Mouse (Mus musculus) midbrain, embryonic 12.5 days (tissue): ENCODE data around the gene Socs1. TPM values are rescaled to one million over a fixed set of nuclear protein-coding genes. Genes with fewer than 3 reads are reported as not detected.
"Not testable (repeated sequence)": the region's sequence is repeated elsewhere in the genome, so short reads cannot be mapped to it uniquely, and the experiment has no call there.

Experiments
- ATAC-seq: fragments of 200-750 bp; cut with Nextera tagmentation; 2 replicates; pipeline ENCODE4 v1.8.0; 2017; ENCODE audit warnings: low read depth, moderate TSS enrichment, moderate library complexity; ENCODE audit not compliant: low FRiP score
- H3K27ac ChIP-seq: fragments of 300-500 bp; sonication (generic); replicated peaks from 2 replicates; pipeline ENCODE4 v1.5.1; 2016; ENCODE audit warnings: mild to moderate bottlenecking
- H3K27me3 ChIP-seq: fragments of 300-500 bp; sonication (generic); 2 replicates; pipeline ENCODE4 v1.6.1; 2016; ENCODE audit warnings: mild to moderate bottlenecking
- H3K36me3 ChIP-seq: fragments of 300-500 bp; sonication (generic); 2 replicates; pipeline ENCODE4 v1.6.1; 2016
- H3K4me1 ChIP-seq: fragments of 300-500 bp; sonication (generic); 2 replicates; pipeline ENCODE4 v1.6.1; 2016
- H3K4me2 ChIP-seq: fragments of 300-500 bp; sonication (generic); replicated peaks from 2 replicates; pipeline ENCODE4 v1.6.1; 2016; ENCODE audit warnings: mild to moderate bottlenecking, moderate library complexity
- H3K4me3 ChIP-seq: fragments of 300-500 bp; sonication (generic); 2 replicates; pipeline ENCODE4 v1.5.1; 2016; ENCODE audit warnings: mild to moderate bottlenecking
- H3K9ac ChIP-seq: fragments of 300-500 bp; sonication (generic); replicated peaks from 2 replicates; pipeline ENCODE4 v1.6.1; 2016; ENCODE audit warnings: mild to moderate bottlenecking, moderate library complexity
- H3K9me3 ChIP-seq: fragments of 300-500 bp; sonication (generic); 2 replicates; pipeline ENCODE4 v1.6.1; 2016; ENCODE audit warnings: mild to moderate bottlenecking
- WGBS: fragments of 180-500 bp; shearing (Covaris S2); methylation state at CpG from one replicate; pipeline ENCODE4 v1.1.7; 2016; 5-methylcytosine and 5-hydroxymethylcytosine counted together
- polyA plus RNA-seq: library from polyadenylated mRNA; unstranded; fragments of >200 nt; fragmentation: Nextera tagmentation; extraction: Ambion mirVana; gene quantifications from 2 replicates; pipeline ENCODE4 v1.2.1, GENCODE M21; 2016

Gene Socs1
- polyA plus RNA-seq, 1 experiment from 2014 or later = 3.4 TPM

- Histone ChIP-seq H3K9me3 (no peaks in the 10 kb centered on the region), H3K27ac (no peak within 1 kb of the TSS), H3K36me3 (no peaks in the 10 kb centered on the region), H3K4me3 (no peak within 1 kb of the TSS), H3K9ac (no peak within 1 kb of the TSS), H3K4me1 (no peaks in the 10 kb centered on the region), H3K27me3 (no peaks in the 10 kb centered on the region), H3K4me2 (no peak within 1 kb of the TSS)
- ATAC-seq = no peak
- 100% methylated on average over 2 of the region's 2 CpGs for WGBS
Observed at GRCm38 (mm10) chr16:10812865-10813371, 27.6 kb upstream of the Socs1 start, which contains the start of gene Gm11172. TSS of gene Gm11172 (plus strand) at chr16:10812915.

GRCm38 (mm10) chr16:10810376-10810775 is 25.0 kb upstream of the Socs1 start:
- ATAC-seq = no peak
- Histone ChIP-seq H3K27me3 (no peaks in the 10 kb centered on the region), H3K27ac (no peak overlapping the region), H3K4me2 (no peak overlapping the region), H3K9me3 (no peaks in the 10 kb centered on the region), H3K9ac (no peak overlapping the region), H3K36me3 (no peaks in the 10 kb centered on the region), H3K4me3 (no peak overlapping the region), H3K4me1 (no peaks in the 10 kb centered on the region)
- WGBS = 92% methylated on average over 1 of the region's 1 CpGs

GRCm38 (mm10) chr16:10805789-10806527 is 20.6 kb upstream of the Socs1 start, which contains the start of gene Prm1:
TSS of gene Prm1 (minus strand) at chr16:10805839.
- no peak for ATAC-seq
- 86% methylated on average over 10 of the region's 10 CpGs for WGBS

GRCm38 (mm10) chr16:10802420-10802819 is 17.1 kb upstream of the Socs1 start:
- not testable (repeated sequence) for H3K9me3 ChIP-seq, H3K27ac ChIP-seq, H3K27me3 ChIP-seq, H3K4me1 ChIP-seq, H3K36me3 ChIP-seq, ATAC-seq, H3K9ac ChIP-seq, H3K4me2 ChIP-seq, H3K4me3 ChIP-seq
- WGBS = 82% methylated on average over 3 of the region's 3 CpGs

More at GRCm38 (mm10) chr16:10805789-10806527, 20.6 kb upstream of the Socs1 start, which contains the start of gene Prm1:
- no peak within 1 kb of the TSS for H3K4me2 ChIP-seq
- no peak within 1 kb of the TSS for H3K4me3 ChIP-seq
- H3K27ac ChIP-seq = no peak within 1 kb of the TSS
- no peak within 1 kb of the TSS for H3K9ac ChIP-seq
- H3K27me3 ChIP-seq = no peaks in the 10 kb centered on the region
- H3K36me3 ChIP-seq = no peaks in the 10 kb centered on the region
- no peaks in the 10 kb centered on the region for H3K4me1 ChIP-seq
- H3K9me3 ChIP-seq = no peaks in the 10 kb centered on the region

- Histone ChIP-seq H3K4me2 (no peak within 1 kb of the TSS), H3K4me1 (no peaks in the 10 kb centered on the region), H3K27ac (no peak within 1 kb of the TSS), H3K9me3 (no peaks in the 10 kb centered on the region), H3K4me3 (no peak within 1 kb of the TSS), H3K27me3 (peaks cover 17% of the 10 kb centered on the region), H3K9ac (no peak within 1 kb of the TSS), H3K36me3 (no peaks in the 10 kb centered on the region)
- ATAC-seq = no peak
- 78% methylated on average over 6 of the region's 6 CpGs for WGBS
Observed at GRCm38 (mm10) chr16:10796034-10796433, 10.7 kb upstream of the Socs1 start, which contains the start of gene Prm2. TSS of gene Prm2 (minus strand) at chr16:10796134.

GRCm38 (mm10) chr16:10790702-10791101 is 5.4 kb upstream of the Socs1 start, which contains the start of gene Prm3:
TSS of gene Prm3 (minus strand) at chr16:10790914.
- no peak within 1 kb of the TSS for H3K4me2 ChIP-seq
- 76% methylated on average over 9 of the region's 9 CpGs for WGBS
- ATAC-seq = no peak
- H3K36me3 ChIP-seq = no peaks in the 10 kb centered on the region
- H3K27me3 ChIP-seq = 0 out of 2 replicates have a peak, but pooled peaks cover under 1% of the 10 kb centered on the region
- H3K4me3 ChIP-seq = no peak within 1 kb of the TSS
- H3K27ac ChIP-seq = no peak within 1 kb of the TSS
- no peak within 1 kb of the TSS for H3K9ac ChIP-seq
- H3K9me3 ChIP-seq = no peaks in the 10 kb centered on the region
- H3K4me1 ChIP-seq = peaks cover 9% of the 10 kb centered on the region

- WGBS = 50% methylated on average over 4 of the region's 4 CpGs
Observed at GRCm38 (mm10) chr16:10788866-10789265, 3.5 kb upstream of the Socs1 start.

GRCm38 (mm10) chr16:10788271-10788670 is 2.9 kb upstream of the Socs1 start, which contains the start of gene Tnp2:
TSS of gene Tnp2 (minus strand) at chr16:10788660.
- ATAC-seq = no peak
- no peak within 1 kb of the TSS for H3K4me3 ChIP-seq
- H3K9ac ChIP-seq = no peak within 1 kb of the TSS
- H3K27me3 ChIP-seq = peaks cover 16% of the 10 kb centered on the region
- peaks cover 23% of the 10 kb centered on the region for H3K4me1 ChIP-seq
- no peak within 1 kb of the TSS for H3K27ac ChIP-seq
- WGBS = 60% methylated on average over 16 of the region's 16 CpGs
- no peaks in the 10 kb centered on the region for H3K9me3 ChIP-seq
- no peaks in the 10 kb centered on the region for H3K36me3 ChIP-seq
- H3K4me2 ChIP-seq = no peak within 1 kb of the TSS

More at GRCm38 (mm10) chr16:10788866-10789265, 3.5 kb upstream of the Socs1 start:
- no peak overlapping the region for H3K9ac ChIP-seq
- no peak overlapping the region for H3K27ac ChIP-seq
- H3K36me3 ChIP-seq = no peaks in the 10 kb centered on the region
- no peak for ATAC-seq
- H3K9me3 ChIP-seq = no peaks in the 10 kb centered on the region
- no peak overlapping the region for H3K4me2 ChIP-seq
- no peak overlapping the region for H3K4me3 ChIP-seq
- peaks cover 10% of the 10 kb centered on the region for H3K27me3 ChIP-seq
- H3K4me1 ChIP-seq = peaks cover 20% of the 10 kb centered on the region

- H3K27me3 ChIP-seq = peaks cover 23% of the 10 kb centered on the region
- H3K4me2 ChIP-seq = no peak overlapping the region
- no peaks in the 10 kb centered on the region for H3K36me3 ChIP-seq
- H3K9me3 ChIP-seq = no peaks in the 10 kb centered on the region
- WGBS = 88% methylated on average over 7 of the region's 7 CpGs
- H3K4me1 ChIP-seq = peaks cover 23% of the 10 kb centered on the region
- H3K27ac ChIP-seq = no peak overlapping the region
- no peak for ATAC-seq
- H3K4me3 ChIP-seq = no peak overlapping the region
- no peak overlapping the region for H3K9ac ChIP-seq
Observed at GRCm38 (mm10) chr16:10787548-10788058, 2.3 kb upstream of the Socs1 start.

GRCm38 (mm10) chr16:10786782-10787547 is 1.6 kb upstream of the Socs1 start:
- H3K4me2 ChIP-seq = 0 out of 2 replicates have a peak overlapping the region, but pooled peaks have one; percentile 99
- no peaks in the 10 kb centered on the region for H3K36me3 ChIP-seq
- ATAC-seq = no peak
- no peak overlapping the region for H3K27ac ChIP-seq
- H3K4me3 ChIP-seq = no peak overlapping the region
- 70% methylated on average over 4 of the region's 4 CpGs for WGBS
- peaks cover 27% of the 10 kb centered on the region for H3K27me3 ChIP-seq
- H3K4me1 ChIP-seq = peaks cover 28% of the 10 kb centered on the region
- no peak overlapping the region for H3K9ac ChIP-seq
- H3K9me3 ChIP-seq = no peaks in the 10 kb centered on the region

- peak; percentile 35 for ATAC-seq
- Histone ChIP-seq H3K9ac (peak overlapping the region; percentile 69), H3K27me3 (peaks cover 27% of the 10 kb centered on the region), H3K4me3 (peak overlapping the region; percentile 70), H3K9me3 (no peaks in the 10 kb centered on the region), H3K36me3 (no peaks in the 10 kb centered on the region), H3K27ac (peak overlapping the region; percentile 84), H3K4me1 (peaks cover 28% of the 10 kb centered on the region), H3K4me2 (peak overlapping the region; percentile 99)
- 3% methylated on average over 9 of the region's 9 CpGs for WGBS
Observed at GRCm38 (mm10) chr16:10786288-10786687, 952 bp upstream of the Socs1 start.
